Mouse (Mus musculus) megakaryocyte, embryonic 14.5 days (primary cell): ENCODE measurements around the gene Unc13a.

ENCODE experiments used
- FLI1 ChIP-seq: IDR thresholded peaks from 2 replicates; pipeline ENCODE4 v1.6.1; 2012; ENCODE audit warnings: low read length, inconsistent platforms, mixed read lengths
- GATA1 ChIP-seq: IDR thresholded peaks from 3 replicates; pipeline ENCODE4 v1.6.1; 2012; ENCODE audit warnings: mixed read lengths, low read length, inconsistent platforms, borderline replicate concordance

GRCm38 (mm10) chr8:71637149-71638095, 34.1 kb downstream of the Unc13a start:
- TF ChIP-seq GATA1, result no peak
- no peak for TF ChIP-seq FLI1
